Comparison of ENCODE assay signal across 11 mouse cellular contexts in genomic region chr2:34843211-34843939, GRCm38 (mm10). TPM values are rescaled to one million over a fixed set of nuclear protein-coding genes. Genes with fewer than 3 reads are reported as not detected.
DNase-seq lines count a peak whose midpoint lies in the region.
"Had no signal": no experiment of that assay in that cellular context is flagged by ENCODE, and none has a peak within 500 bp of the region (broad histone marks: within the 10 kb centered on the region; RNA-seq: fewer than 3 reads in every experiment).

No protein-coding gene starts in this region.

- intact Hi-C loops in left cerebral cortex, postnatal 36 days (cut with DNase I), result loop anchor here (10.0 kb wide), 1 partner anchor 261 kb away; the partner anchor contains the start of genes AI182371 and Cntrl

- no peak overlapping the region for H3K4me3 ChIP-seq in embryonic facial prominence, embryonic 10.5 days
- H3K4me3 ChIP-seq: limb, embryonic 15.5 days had no signal

- no peaks in the 10 kb centered on the region for H3K4me1 ChIP-seq in embryonic facial prominence, embryonic 10.5 days
- H3K4me1 ChIP-seq: limb, embryonic 15.5 days had no signal

- no peaks in the 10 kb centered on the region for H3K9me3 ChIP-seq in embryonic facial prominence, embryonic 10.5 days
- H3K9me3 ChIP-seq: limb, embryonic 15.5 days had no signal

- 0 out of 2 replicates have a peak, but pooled peaks cover 3% of the 10 kb centered on the region for H3K36me3 ChIP-seq in embryonic facial prominence, embryonic 10.5 days (replicated peaks)
- H3K36me3 ChIP-seq: limb, embryonic 15.5 days had no signal

- 88% methylated on average over 11 of the region's 11 CpGs for WGBS in embryonic facial prominence, embryonic 10.5 days

- DNase-seq in 3134 (ENCODE audit: extremely low read depth, insufficient read length, low spot score), result peak; percentile 55
- peak; percentile 45 for DNase-seq in ES-CJ7 (ENCODE audit: low read depth, low spot score)
- peak; percentile 66 for DNase-seq in gastrocnemius, postnatal 25 days
- peak; percentile 12 to 27 for DNase-seq in left cerebral cortex, postnatal 36 days (ENCODE audit: low spot score in 2 of 2)
- DNase-seq in layer of hippocampus, adult 9-11 months, result no peak
- DNase-seq in embryonic facial prominence, embryonic 10.5 days (ENCODE audit: low spot score), result no peak
- DNase-seq in cerebellum, adult 11-12 months, result no peak
- DNase-seq: thymus, postnatal 14 days had no signal

- H3K27ac ChIP-seq in embryonic facial prominence, embryonic 10.5 days (replicated peaks), result no peak overlapping the region
- H3K27ac ChIP-seq: limb, embryonic 15.5 days had no signal

- H3K27me3 ChIP-seq in embryonic facial prominence, embryonic 10.5 days (replicated peaks; ENCODE audit: low read depth, poor library complexity, severe bottlenecking), result no peaks in the 10 kb centered on the region
- H3K27me3 ChIP-seq: limb, embryonic 15.5 days had no signal

RNA-seq across cellular contexts. Expression of gene Gm34653, which starts 10.6 kb away (rescaled TPM):
- total RNA-seq in gastrocnemius, postnatal 25 days (2021), result under 1 TPM in 1 of 2 experiments, not detected in 1; 0.20 TPM
- total RNA-seq in left cerebral cortex, postnatal 36 days (2021), result not detected
- 0.09 TPM in 1 of 2 replicates, not detected in the other for polyA plus RNA-seq in embryonic facial prominence, embryonic 10.5 days (2016; fragmentation: Nextera tagmentation; extraction: Ambion mirVana)
- total RNA-seq: midbrain, postnatal 0 days had no signal
- polyA plus RNA-seq: forebrain, embryonic 14.5 days; limb, embryonic 15.5 days had no signal

RNA-seq across cellular contexts. Expression of gene Fbxw2, which starts 17.3 kb away (rescaled TPM):
- 10 to 100 TPM; 44.7 TPM for total RNA-seq in gastrocnemius, postnatal 25 days (2021)
- 10 to 100 TPM; 88.7 to 94.6 TPM for total RNA-seq in left cerebral cortex, postnatal 36 days (2021)
- 77.3 and 79.0 TPM in 2 replicates for polyA plus RNA-seq in embryonic facial prominence, embryonic 10.5 days (2016; fragmentation: Nextera tagmentation; extraction: Ambion mirVana)

RNA-seq across cellular contexts. Expression of gene Cutal, which starts 30.8 kb away (rescaled TPM):
- under 1 TPM; 0.38 TPM for total RNA-seq in gastrocnemius, postnatal 25 days (2021)
- total RNA-seq in left cerebral cortex, postnatal 36 days (2021), result under 1 TPM; 0.37 to 0.93 TPM
- polyA plus RNA-seq in embryonic facial prominence, embryonic 10.5 days (2016; fragmentation: Nextera tagmentation; extraction: Ambion mirVana), result 0.09 TPM in 1 of 2 replicates, not detected in the other
- total RNA-seq: midbrain, postnatal 0 days had no signal

RNA-seq across cellular contexts. Expression of gene Psmd5, which starts 31.4 kb away (rescaled TPM):
- total RNA-seq in gastrocnemius, postnatal 25 days (2021), result 10 to 100 TPM in 1 of 2 experiments, 1 to 10 TPM in 1; 8.2 to 13.3 TPM
- total RNA-seq in left cerebral cortex, postnatal 36 days (2021), result 10 to 100 TPM; 35.7 to 35.9 TPM
- 127 and 133 TPM in 2 replicates for polyA plus RNA-seq in embryonic facial prominence, embryonic 10.5 days (2016; fragmentation: Nextera tagmentation; extraction: Ambion mirVana)

RNA-seq across cellular contexts. Expression of gene Rabepk, which starts 43.7 kb away (rescaled TPM):
- total RNA-seq in gastrocnemius, postnatal 25 days (2021), result 1 to 10 TPM; 8.1 to 9.8 TPM
- 10 to 100 TPM; 29.2 to 36.3 TPM for total RNA-seq in left cerebral cortex, postnatal 36 days (2021)
- 39.3 and 44.2 TPM in 2 replicates for polyA plus RNA-seq in embryonic facial prominence, embryonic 10.5 days (2016; fragmentation: Nextera tagmentation; extraction: Ambion mirVana)

Comparison
In these comparisons a context has a peak if more than half of its experiments do, and no peak if none do; other contexts are left out.
1. DNase-seq: peak in 3134 (single experiment), ES-CJ7 (single experiment), gastrocnemius, postnatal 25 days (single experiment) and left cerebral cortex, postnatal 36 days (2 of 2); none in layer of hippocampus, adult 9-11 months (single experiment), embryonic facial prominence, embryonic 10.5 days (single experiment) and cerebellum, adult 11-12 months (single experiment).